Mouse (Mus musculus): ENCODE measurements around the gene Susd1. TPM values are rescaled to one million over a fixed set of nuclear protein-coding genes. Genes with fewer than 3 reads are reported as not detected.
A peak's percentile ranks its signal among the peaks of the same experiment; 100 is the strongest.

The Susd1 gene
- 2.3 and 3.7 TPM in 2 replicates for polyA plus RNA-seq (2012; rRNA removed)

DNA sequence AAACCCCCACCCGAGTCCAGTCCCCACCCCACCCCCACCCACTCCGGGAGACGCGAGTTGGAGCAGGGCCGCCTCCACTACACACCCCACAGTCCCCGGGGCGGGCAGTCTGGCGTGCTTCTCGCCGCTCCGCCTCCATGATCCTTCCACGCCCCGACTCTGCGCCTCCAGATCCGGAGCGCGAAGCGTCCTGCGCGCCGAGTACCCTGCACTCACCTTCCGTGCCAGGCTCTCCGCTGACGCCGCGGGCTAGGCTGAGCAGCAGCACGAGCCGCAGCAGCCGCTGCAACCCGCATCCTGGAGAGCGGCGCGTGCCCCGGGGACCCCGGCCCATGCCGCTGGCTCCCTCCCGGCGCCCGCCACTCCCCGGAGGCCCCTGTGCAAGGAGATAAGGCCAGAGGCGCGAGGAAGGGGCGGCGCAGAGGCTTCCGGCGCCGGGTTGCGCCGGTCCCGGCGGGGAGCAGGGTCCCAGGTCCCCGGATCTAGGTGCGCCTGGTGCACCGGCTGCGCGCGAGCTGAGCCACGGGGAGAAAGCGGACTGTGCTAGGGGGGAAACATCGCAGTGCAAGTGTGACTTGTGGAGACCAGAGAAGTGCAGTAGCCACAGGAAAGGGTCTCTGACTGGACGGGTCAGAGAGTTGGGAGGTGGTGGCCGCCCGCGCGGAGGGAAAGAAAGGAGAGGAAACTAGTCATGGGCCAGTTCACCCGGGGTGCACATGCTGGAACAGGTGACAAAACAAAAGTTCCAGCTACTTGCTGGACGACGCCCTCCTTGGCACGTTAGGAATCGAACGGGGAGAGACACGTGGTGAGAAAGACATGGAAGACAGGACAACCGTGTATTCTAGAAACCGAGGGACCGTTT, at the start of gene Susd1:
Gene Susd1, minus strand, starts transcription at position 644 of the 865 bp plus-strand sequence.
- TF ChIP-seq CTCF (IDR thresholded peaks at IDR 0.05; ENCODE audit: borderline replicate concordance, extremely low read depth, insufficient read depth, insufficient read length) (no peak), POLR2A (IDR thresholded peaks at IDR 0.05; ENCODE audit: borderline replicate concordance, extremely low read depth, insufficient read depth, insufficient read length, poor library complexity, severe bottlenecking) (no peak)
- DNase-seq (ENCODE audit: low read depth) = peak; percentile 72

DNA sequence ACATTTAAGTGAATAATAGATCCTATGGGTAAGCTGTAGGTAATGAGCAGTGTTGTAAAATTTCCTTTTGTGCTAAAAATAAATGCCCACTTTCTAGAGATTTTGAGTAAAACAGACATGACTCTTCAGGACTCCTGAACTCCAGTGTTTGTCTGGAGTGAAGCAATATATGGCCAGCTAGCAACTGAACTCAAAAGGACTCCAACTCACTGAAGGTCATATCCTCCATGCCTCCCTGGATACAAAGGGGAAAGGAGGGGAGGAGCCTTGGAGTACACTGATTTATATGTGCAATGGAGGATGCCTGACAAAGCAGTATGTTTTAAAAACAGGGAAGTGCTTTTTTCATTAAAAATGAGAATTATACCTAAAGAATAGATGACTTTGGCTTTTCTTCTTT, 32.9 kb upstream of the Susd1 start:
- no peak for TF ChIP-seq POLR2A (IDR thresholded peaks at IDR 0.05; ENCODE audit: borderline replicate concordance, extremely low read depth, insufficient read depth, insufficient read length, poor library complexity, severe bottlenecking)
- TF ChIP-seq CTCF (IDR thresholded peaks at IDR 0.05; ENCODE audit: borderline replicate concordance, extremely low read depth, insufficient read depth, insufficient read length) = no peak
- no peak for DNase-seq (ENCODE audit: low read depth)

DNA sequence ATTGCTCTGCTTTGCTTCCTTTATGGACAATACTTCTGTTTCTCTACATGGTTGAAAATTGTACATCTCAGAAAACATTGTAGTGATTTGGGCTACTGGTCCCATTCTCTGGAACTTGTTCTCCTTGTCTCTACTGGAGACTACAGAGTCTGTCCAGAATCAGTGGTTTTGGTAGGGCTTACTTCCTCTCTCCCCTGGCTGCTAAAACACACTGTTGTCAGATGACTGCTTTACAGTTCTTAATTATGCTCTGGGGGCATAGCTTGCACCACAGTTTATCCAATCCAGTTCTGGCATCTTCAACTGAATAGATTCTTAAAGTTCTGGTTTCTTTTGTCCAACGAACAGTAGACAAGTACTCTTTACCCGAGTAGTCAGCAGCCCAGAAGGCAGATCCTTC, 27.0 kb upstream of the Susd1 start:
- TF ChIP-seq CTCF (IDR thresholded peaks at IDR 0.05; ENCODE audit: borderline replicate concordance, extremely low read depth, insufficient read depth, insufficient read length) (no peak), POLR2A (IDR thresholded peaks at IDR 0.05; ENCODE audit: borderline replicate concordance, extremely low read depth, insufficient read depth, insufficient read length, poor library complexity, severe bottlenecking) (no peak)
- DNase-seq (ENCODE audit: low read depth) = no peak

DNA sequence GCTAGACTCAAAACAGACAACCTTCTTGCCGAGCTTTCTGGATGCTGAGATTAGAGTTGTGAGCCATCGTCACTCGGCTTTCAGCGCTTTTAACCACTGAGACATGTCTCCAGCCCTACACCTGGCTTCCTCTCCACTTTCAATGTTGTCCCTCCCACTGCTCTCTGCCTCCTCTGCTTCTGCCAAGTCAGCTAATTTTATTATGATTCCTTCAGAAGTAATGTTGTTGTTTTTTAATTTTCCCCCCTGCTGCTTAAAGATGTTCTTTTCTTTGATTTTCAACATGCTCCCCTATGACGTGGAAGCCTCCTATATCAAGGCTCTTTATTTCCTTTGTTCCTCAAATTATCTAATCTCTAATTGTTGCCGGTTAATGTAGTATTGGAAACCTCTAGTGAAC, 26.2 kb upstream of the Susd1 start:
- TF ChIP-seq POLR2A (IDR thresholded peaks at IDR 0.05; ENCODE audit: borderline replicate concordance, extremely low read depth, insufficient read depth, insufficient read length, poor library complexity, severe bottlenecking) (no peak), CTCF (IDR thresholded peaks at IDR 0.05; ENCODE audit: borderline replicate concordance, extremely low read depth, insufficient read depth, insufficient read length) (no peak)
- DNase-seq (ENCODE audit: low read depth) = no peak

DNA sequence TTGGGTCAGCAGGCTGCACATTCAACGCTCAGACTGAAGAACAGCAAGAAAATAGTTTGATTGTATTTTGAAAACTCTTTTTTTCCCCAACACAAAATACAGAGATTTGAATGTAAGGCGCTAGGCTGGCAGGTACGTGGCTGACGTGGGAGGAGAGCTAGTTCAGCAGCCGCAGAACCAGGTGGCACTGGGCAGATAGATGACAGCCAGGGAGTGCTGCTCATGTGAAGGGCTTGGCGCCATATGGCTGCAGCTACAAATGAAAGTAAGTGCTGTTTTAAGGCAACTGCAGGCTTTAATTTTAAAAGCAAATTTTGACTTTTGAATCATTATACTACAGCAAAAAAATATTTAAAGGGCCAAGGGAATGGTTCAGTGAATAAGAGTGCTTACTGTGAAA, 24.1 kb upstream of the Susd1 start:
- TF ChIP-seq POLR2A (IDR thresholded peaks at IDR 0.05; ENCODE audit: borderline replicate concordance, extremely low read depth, insufficient read depth, insufficient read length, poor library complexity, severe bottlenecking) (no peak), CTCF (IDR thresholded peaks at IDR 0.05; ENCODE audit: borderline replicate concordance, extremely low read depth, insufficient read depth, insufficient read length) (no peak)

DNA sequence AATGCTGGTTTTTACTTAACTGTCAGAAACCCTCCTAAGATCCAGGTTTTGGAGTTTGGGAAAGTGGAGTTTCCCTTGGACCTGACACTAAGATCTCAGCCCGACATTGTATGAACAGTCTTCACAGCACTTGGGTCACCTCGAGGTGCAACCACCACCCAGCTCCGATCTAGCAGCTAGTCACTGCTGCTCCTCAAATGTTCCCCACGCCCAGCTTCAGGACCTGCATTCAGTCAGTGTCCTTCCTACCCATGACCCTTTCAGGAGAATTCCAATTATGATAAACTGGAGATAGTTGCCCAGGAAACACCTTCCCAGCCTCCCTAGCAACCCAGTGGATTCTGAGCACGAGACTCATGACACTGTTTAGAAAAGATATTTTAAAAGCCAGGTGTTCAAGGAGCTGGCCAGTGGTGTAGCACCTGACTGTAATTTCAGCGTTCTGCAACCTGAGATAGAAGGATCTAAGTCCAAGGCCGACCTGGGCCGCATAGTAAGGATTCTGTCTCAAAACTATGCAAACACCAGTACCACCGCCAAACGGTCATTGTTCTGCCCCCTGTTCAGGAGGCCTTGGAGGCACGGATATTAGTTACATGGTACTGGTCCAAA, 22.8 kb upstream of the Susd1 start:
- TF ChIP-seq POLR2A (IDR thresholded peaks at IDR 0.05; ENCODE audit: borderline replicate concordance, extremely low read depth, insufficient read depth, insufficient read length, poor library complexity, severe bottlenecking) = no peak
- no peak for TF ChIP-seq CTCF (IDR thresholded peaks at IDR 0.05; ENCODE audit: borderline replicate concordance, extremely low read depth, insufficient read depth, insufficient read length)
- DNase-seq (ENCODE audit: low read depth) = no peak

More for the DNA sequence above, 24.1 kb upstream of the Susd1 start:
- peak; percentile 37 for DNase-seq (ENCODE audit: low read depth)

DNA sequence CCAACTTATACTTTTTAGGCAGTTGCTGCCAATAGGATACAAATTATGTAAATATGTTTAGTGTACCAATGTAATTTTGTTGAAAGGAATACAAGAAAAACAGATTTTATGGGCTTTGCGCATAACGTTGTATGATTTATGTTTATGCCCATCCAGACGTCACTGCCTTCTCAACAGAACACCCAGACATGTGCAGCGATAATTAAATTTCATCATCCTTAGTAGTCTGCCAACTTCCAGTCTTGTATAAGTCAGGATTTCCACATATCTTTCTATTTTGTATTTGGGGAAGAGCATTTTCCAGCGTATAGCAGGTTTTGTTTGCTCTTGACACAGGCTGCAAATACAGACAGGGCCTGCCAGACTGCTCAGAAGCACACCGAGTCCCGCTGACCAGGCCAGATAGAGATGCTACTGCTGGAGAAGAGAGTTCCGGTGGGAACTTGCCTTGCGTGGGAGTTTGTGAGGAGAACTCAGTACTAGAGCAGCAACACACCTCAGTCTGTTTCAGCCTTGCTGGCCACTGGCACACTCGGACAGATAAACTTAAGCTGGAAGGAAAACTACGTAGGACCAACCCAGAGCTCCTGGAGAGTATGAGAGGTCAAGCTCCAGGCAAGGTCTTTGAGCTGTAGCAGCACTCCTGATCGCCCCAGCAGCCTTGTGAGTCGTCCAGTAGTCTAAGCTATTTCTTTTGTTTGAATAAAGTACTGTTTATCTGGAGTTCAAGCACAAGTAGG, 21.0 kb upstream of the Susd1 start:
- no peak for TF ChIP-seq CTCF (IDR thresholded peaks at IDR 0.05; ENCODE audit: borderline replicate concordance, extremely low read depth, insufficient read depth, insufficient read length)
- TF ChIP-seq POLR2A (IDR thresholded peaks at IDR 0.05; ENCODE audit: borderline replicate concordance, extremely low read depth, insufficient read depth, insufficient read length, poor library complexity, severe bottlenecking) = no peak
- peak; percentile 73 for DNase-seq (ENCODE audit: low read depth)

DNA sequence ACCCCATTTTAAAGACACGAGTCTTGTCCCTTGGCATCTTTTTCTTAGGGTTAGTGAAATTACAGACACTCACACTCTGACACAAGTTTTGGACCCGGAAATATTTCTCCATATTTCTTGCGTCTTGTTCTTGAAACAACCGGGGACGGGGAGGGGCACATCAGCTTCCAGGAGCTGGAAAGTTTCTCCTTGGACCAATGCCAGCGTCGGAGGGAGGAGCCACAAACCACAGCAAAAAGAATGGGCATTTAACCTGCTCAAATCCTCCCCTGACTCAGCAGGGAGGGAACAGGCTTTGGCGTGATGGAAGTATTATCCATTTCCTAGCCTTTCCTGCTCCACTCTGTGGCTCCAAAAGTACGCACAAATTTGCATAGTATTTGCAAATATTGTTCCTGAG, 19.5 kb upstream of the Susd1 start:
- TF ChIP-seq CTCF (IDR thresholded peaks at IDR 0.05; ENCODE audit: borderline replicate concordance, extremely low read depth, insufficient read depth, insufficient read length) = no peak
- no peak for TF ChIP-seq POLR2A (IDR thresholded peaks at IDR 0.05; ENCODE audit: borderline replicate concordance, extremely low read depth, insufficient read depth, insufficient read length, poor library complexity, severe bottlenecking)
- DNase-seq (ENCODE audit: low read depth) = peak; percentile 46

DNA sequence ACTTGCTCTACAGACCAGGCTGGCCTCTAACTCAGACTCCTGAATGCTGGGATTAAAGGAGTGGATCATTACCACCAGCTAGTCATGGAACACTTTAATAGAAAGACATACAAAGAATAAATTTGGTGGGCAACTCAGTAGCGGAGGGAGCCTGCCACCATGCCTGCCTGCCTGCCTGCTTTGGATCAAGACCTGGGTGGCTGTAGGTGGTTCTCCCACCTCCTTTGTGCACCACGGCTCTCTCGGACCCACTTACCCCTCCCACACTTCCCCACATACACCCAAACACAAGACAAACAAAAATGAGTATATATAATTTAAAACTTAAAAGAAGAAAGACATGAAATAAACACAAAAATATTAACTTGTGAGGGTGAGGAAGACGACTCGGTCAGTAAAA, 18.7 kb upstream of the Susd1 start:
- TF ChIP-seq POLR2A (IDR thresholded peaks at IDR 0.05; ENCODE audit: borderline replicate concordance, extremely low read depth, insufficient read depth, insufficient read length, poor library complexity, severe bottlenecking) (no peak), CTCF (IDR thresholded peaks at IDR 0.05; ENCODE audit: borderline replicate concordance, extremely low read depth, insufficient read depth, insufficient read length) (no peak)
- no peak for DNase-seq (ENCODE audit: low read depth)

DNA sequence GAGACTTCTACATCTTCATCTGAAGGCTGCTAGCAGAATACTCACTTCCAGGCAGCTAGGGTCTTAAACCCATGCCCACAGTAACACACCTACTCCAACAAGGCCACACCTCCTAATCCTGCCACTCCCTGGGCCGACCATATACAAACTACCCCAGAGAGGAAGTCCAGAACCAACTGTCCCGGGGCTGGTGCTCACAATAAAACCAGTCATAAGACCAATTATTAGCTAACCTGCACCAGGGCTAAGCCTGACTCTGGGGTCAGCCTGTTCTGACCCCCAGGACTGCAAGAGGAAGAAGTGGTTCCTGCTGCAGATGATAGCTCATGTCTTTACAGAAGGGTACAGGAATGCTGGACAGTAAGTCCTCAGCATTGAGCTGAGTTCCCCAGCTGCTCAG, 17.0 kb upstream of the Susd1 start:
- TF ChIP-seq POLR2A (IDR thresholded peaks at IDR 0.05; ENCODE audit: borderline replicate concordance, extremely low read depth, insufficient read depth, insufficient read length, poor library complexity, severe bottlenecking) = no peak
- no peak for TF ChIP-seq CTCF (IDR thresholded peaks at IDR 0.05; ENCODE audit: borderline replicate concordance, extremely low read depth, insufficient read depth, insufficient read length)
- DNase-seq (ENCODE audit: low read depth) = no peak

DNA sequence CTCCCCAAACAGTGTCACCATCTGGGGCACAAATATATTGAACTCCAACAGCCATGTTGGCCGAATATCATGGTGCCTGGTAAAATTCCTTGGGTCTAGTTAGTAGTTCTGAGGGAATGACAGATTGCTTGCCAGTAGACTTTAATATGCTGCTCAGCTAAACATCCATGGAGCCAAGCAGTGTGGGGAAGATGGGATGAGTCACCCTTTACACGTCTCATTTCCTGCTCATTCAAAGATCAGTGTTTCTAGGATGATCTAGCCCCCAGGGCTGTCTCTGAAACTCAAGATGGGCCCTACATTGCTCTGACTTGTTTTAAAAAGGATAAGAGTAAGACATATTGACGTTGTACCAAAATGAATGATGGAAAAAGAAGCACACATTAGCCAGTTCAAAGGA, 15.6 kb upstream of the Susd1 start:
- no peak for TF ChIP-seq CTCF (IDR thresholded peaks at IDR 0.05; ENCODE audit: borderline replicate concordance, extremely low read depth, insufficient read depth, insufficient read length)
- no peak for TF ChIP-seq POLR2A (IDR thresholded peaks at IDR 0.05; ENCODE audit: borderline replicate concordance, extremely low read depth, insufficient read depth, insufficient read length, poor library complexity, severe bottlenecking)
- no peak for DNase-seq (ENCODE audit: low read depth)
